Mouse (Mus musculus): Measurements from ENCODE around the gene Pafah1b3.

GRCm38 (mm10) chr7:25263968-25264870, 33.6 kb downstream of the Pafah1b3 start:
- no peak for TF ChIP-seq CTCF (conservative IDR thresholded peaks at IDR 0.05; ENCODE audit: low read length)
- TF ChIP-seq POU5F1 (IDR thresholded peaks at IDR 0.05; ENCODE audit: borderline replicate concordance, low read length): no peak
